Mouse (Mus musculus) small intestine, adult 2 months (tissue): ENCODE data around the gene Tmeff2.

Source experiments
- CTCF ChIP-seq: fragments of 200-500 bp; IDR thresholded peaks from 2 replicates; pipeline ENCODE4 v1.5.1; 2012; ENCODE audit warnings: low read depth, mild to moderate bottlenecking, control low read depth, inconsistent platforms, low read length, moderate library complexity, mixed read lengths; ENCODE audit not compliant: insufficient replicate concordance, insufficient read length; ENCODE audit errors: extremely low read depth
- POLR2A ChIP-seq: fragments of 200-500 bp; IDR thresholded peaks from 2 replicates; pipeline ENCODE4 v1.6.1; 2012; ENCODE audit warnings: low read depth, mild to moderate bottlenecking, control low read depth, inconsistent platforms, low read length, moderate library complexity

DNA sequence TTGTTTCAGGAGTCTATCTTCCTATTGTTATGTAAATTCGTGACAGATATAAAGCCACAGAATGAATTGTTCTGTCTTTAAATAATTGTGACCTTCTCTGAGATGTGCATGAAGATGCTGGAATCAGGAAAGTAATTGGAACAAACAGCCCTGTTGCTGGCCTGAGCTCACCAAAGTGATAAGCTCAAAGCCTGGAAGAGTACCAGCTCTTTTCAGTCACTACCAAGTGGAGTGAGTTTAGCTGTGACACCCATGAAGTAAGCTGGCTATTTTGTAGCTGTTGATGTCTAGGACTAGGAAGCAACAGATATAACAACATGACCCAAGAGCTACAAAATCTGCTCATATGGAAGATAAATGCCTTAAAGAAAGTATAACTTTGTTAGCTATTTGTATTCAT is 249.4 kb downstream of the Tmeff2 start:
- TF ChIP-seq POLR2A (no peak), CTCF (no peak)
